Mouse (Mus musculus): ENCODE measurements around the gene Ecd. TPM values are rescaled to one million over a fixed set of nuclear protein-coding genes. Genes with fewer than 3 reads are reported as not detected.
A peak's percentile ranks its signal among the peaks of the same experiment; 100 is the strongest.

Ecd gene
- total and polyA plus RNA-seq, 3 experiments, result 61.4 to 105 (median 98.3) TPM

- H3K4me1 ChIP-seq (ENCODE audit: control insufficient read depth in 1 of 2, insufficient read depth in 2 of 2), result peaks cover 15 to 55% of the 10 kb centered on the region in 2 experiments
- peaks cover 36 to 53% of the 10 kb centered on the region in 2 experiments for H3K36me3 ChIP-seq (replicated peaks in 1 of 2; ENCODE audit: control insufficient read depth in 1 of 2, insufficient read depth in 1 of 2, low read length in 1 of 2)
- no peak for TF ChIP-seq E2F4 (IDR thresholded peaks at IDR 0.05; ENCODE audit: insufficient replicate concordance, low read depth, low read length)
- TF ChIP-seq MEF2A (IDR thresholded peaks at IDR 0.05; ENCODE audit: borderline replicate concordance, low read depth, low read length), result no peak
- TF ChIP-seq POLR2AphosphoS2 (IDR thresholded peaks at IDR 0.05; ENCODE audit: low read depth, low read length), result peak; percentile 57; the same call in 1 of the 2 replicates
- H3K4me3 ChIP-seq (replicated peaks in 1 of 3; ENCODE audit: low read depth in 2 of 3, low read length in 2 of 3, poor library complexity in 1 of 3), result peak overlapping the region; percentile 65 to 95 (median 89)
- in situ Hi-C loops (cut with MboI; ENCODE audit: low pct_ligation_motif_present, low pct_unique_long_range_greater_than_20kb, low sequenced_read_pairs), result loop anchor here (5.0 to 10.0 kb wide), 2 partner anchors 42 to 285 kb away; partner anchors contain the start of genes Ecd, Fam149b and Sec24c
- dilution Hi-C loops (cut with MboI; ENCODE audit: extremely low pct_ligation_motif_present, extremely low pct_unique_long_range_greater_than_20kb, low sequenced_read_pairs), result no loop called here
- peaks cover 53% of the 10 kb centered on the region for H3K79me2 ChIP-seq (replicated peaks; ENCODE audit: control insufficient read depth, extremely low read depth, insufficient read depth, poor library complexity, severe bottlenecking)
- no peak overlapping the region for H3K27ac ChIP-seq (ENCODE audit: insufficient read depth, low read depth)
- no peaks in the 10 kb centered on the region for H3K27me3 ChIP-seq (replicated peaks)
- DNase-seq (ENCODE audit: extremely low read depth), result no peak
- peak overlapping the region; percentile 54; the same call in 1 of the 2 replicates for H3K4me2 ChIP-seq (ENCODE audit: insufficient read depth, low read depth, poor library complexity, severe bottlenecking)
- H3K9ac ChIP-seq (ENCODE audit: insufficient read depth, low read depth), result peak overlapping the region; percentile 81
- H3K9me3 ChIP-seq (replicated peaks; ENCODE audit: low read length), result no peaks in the 10 kb centered on the region
Observed at GRCm38 (mm10) chr14:20389446-20390079, 41.6 kb upstream of the Ecd start.

GRCm38 (mm10) chr14:20388441-20389129, 40.7 kb upstream of the Ecd start, which contains the start of gene Dnajc9:
Dnajc9 (minus strand) TSS chr14:20388910.
- in situ Hi-C loops (cut with MboI; ENCODE audit: low pct_ligation_motif_present, low pct_unique_long_range_greater_than_20kb, low sequenced_read_pairs) (loop anchor here (5.0 kb wide), 1 partner anchor 41 kb away; the partner anchor contains the start of genes Ecd and Fam149b), dilution Hi-C loops (cut with MboI; ENCODE audit: extremely low pct_ligation_motif_present, extremely low pct_unique_long_range_greater_than_20kb, low sequenced_read_pairs) (no loop called here)
- DNase-seq (ENCODE audit: extremely low read depth), result peak; percentile 91
- peaks cover 54% of the 10 kb centered on the region for H3K79me2 ChIP-seq (replicated peaks; ENCODE audit: control insufficient read depth, extremely low read depth, insufficient read depth, poor library complexity, severe bottlenecking)
- H3K36me3 ChIP-seq (replicated peaks in 1 of 2; ENCODE audit: control insufficient read depth in 1 of 2, insufficient read depth in 1 of 2, low read length in 1 of 2), result peaks cover 39 to 63% of the 10 kb centered on the region in 2 experiments
- H3K27ac ChIP-seq (ENCODE audit: insufficient read depth, low read depth), result peak within 1 kb of the TSS; percentile 70
- peak within 1 kb of the TSS; percentile 97 for H3K4me2 ChIP-seq (ENCODE audit: insufficient read depth, low read depth, poor library complexity, severe bottlenecking)
- H3K9ac ChIP-seq (ENCODE audit: insufficient read depth, low read depth), result peak within 1 kb of the TSS; percentile 81
- H3K4me3 ChIP-seq (replicated peaks in 1 of 3; ENCODE audit: low read depth in 2 of 3, low read length in 2 of 3, poor library complexity in 1 of 3), result peak within 1 kb of the TSS; percentile 75 to 95 (median 89)
- no peaks in the 10 kb centered on the region for H3K27me3 ChIP-seq (replicated peaks)
- peaks cover 15 to 49% of the 10 kb centered on the region in 2 experiments for H3K4me1 ChIP-seq (ENCODE audit: control insufficient read depth in 1 of 2, insufficient read depth in 2 of 2)
- no peaks in the 10 kb centered on the region for H3K9me3 ChIP-seq (replicated peaks; ENCODE audit: low read length)
- peak; percentile 75 for TF ChIP-seq NELFE (IDR thresholded peaks at IDR 0.05; ENCODE audit: low read depth, low read length)
- peak; percentile 86 for TF ChIP-seq HCFC1 (IDR thresholded peaks at IDR 0.05; ENCODE audit: low read depth, low read length)
- 0 out of 2 replicates have a peak, but pooled peaks have one; percentile 39 for TF ChIP-seq MEF2A (IDR thresholded peaks at IDR 0.05; ENCODE audit: borderline replicate concordance, low read depth, low read length)
- peak; percentile 78 for TF ChIP-seq NRF1 (IDR thresholded peaks at IDR 0.05; ENCODE audit: low read depth, low read length)
- TF ChIP-seq ZMIZ1 (IDR thresholded peaks at IDR 0.05; ENCODE audit: low read depth, low read length), result peak; percentile 93
- TF ChIP-seq USF2 (conservative IDR thresholded peaks at IDR 0.05; ENCODE audit: low read depth, low read length), result no peak
- TF ChIP-seq KAT2A (IDR thresholded peaks at IDR 0.05; ENCODE audit: insufficient replicate concordance, low read length), result peak; percentile 88; the same call in 1 of the 2 replicates
- no peak for TF ChIP-seq UBTF (IDR thresholded peaks at IDR 0.05; ENCODE audit: low read depth, low read length)
- TF ChIP-seq GABPA (IDR thresholded peaks at IDR 0.05; ENCODE audit: insufficient replicate concordance, low read depth, low read length), result no peak
- no peak for TF ChIP-seq ZKSCAN1 (IDR thresholded peaks at IDR 0.05; ENCODE audit: borderline replicate concordance, low read depth, low read length)
- peak; percentile 80 for TF ChIP-seq MXI1 (IDR thresholded peaks at IDR 0.05; ENCODE audit: low read depth, low read length)
- TF ChIP-seq TCF12 (IDR thresholded peaks at IDR 0.05; ENCODE audit: low read depth, low read length), result peak; percentile 83
- TF ChIP-seq ELF1 (IDR thresholded peaks at IDR 0.05; ENCODE audit: low read depth, low read length), result peak; percentile 65
- TF ChIP-seq POLR2A (IDR thresholded peaks at IDR 0.05; ENCODE audit: low read depth, low read length), result peak; percentile 89
- TF ChIP-seq ETS1 (conservative IDR thresholded peaks at IDR 0.05; ENCODE audit: low read depth, low read length), result no peak
- TF ChIP-seq MAZ (IDR thresholded peaks at IDR 0.05; ENCODE audit: low read depth, low read length), result no peak
- no peak for TF ChIP-seq RAD21 (IDR thresholded peaks at IDR 0.05; ENCODE audit: low read depth, low read length)
- no peak for TF ChIP-seq JUN (IDR thresholded peaks at IDR 0.05; ENCODE audit: insufficient read depth, low read depth, low read length)
- TF ChIP-seq MAX (IDR thresholded peaks at IDR 0.05; ENCODE audit: low read length), result no peak; the same call in 1 of the 2 replicates
- TF ChIP-seq CHD2 (IDR thresholded peaks at IDR 0.05; ENCODE audit: low read length), result no peak
- TF ChIP-seq ZC3H11A (IDR thresholded peaks at IDR 0.05; ENCODE audit: low read depth, low read length), result no peak
- TF ChIP-seq BHLHE40 (IDR thresholded peaks at IDR 0.05; ENCODE audit: low read depth, low read length), result no peak
- no peak for TF ChIP-seq PAX5 (IDR thresholded peaks at IDR 0.05; ENCODE audit: low read length)
- no peak for TF ChIP-seq ZNF384 (IDR thresholded peaks at IDR 0.05; ENCODE audit: low read depth, low read length)
- no peak for TF ChIP-seq MYC (IDR thresholded peaks at IDR 0.05; ENCODE audit: low read depth, low read length)
- TF ChIP-seq SIN3A (IDR thresholded peaks at IDR 0.05; ENCODE audit: low read length), result peak; percentile 87
- TF ChIP-seq JUND (conservative IDR thresholded peaks at IDR 0.05; ENCODE audit: low read depth, low read length), result no peak
- no peak; the same call in 1 of the 2 replicates for TF ChIP-seq CHD1 (IDR thresholded peaks at IDR 0.05; ENCODE audit: low read depth, low read length)

All from CH12.LX (cell line).